Mouse (Mus musculus) ovary, adult 18-20 months (tissue): ENCODE measurements at regions not wholly inside any gene's neighbourhood (a gene's known extent, or its start where the extent isn't known, plus 50 kb on each side); places are given as distances from the start of the nearest gene placed in this dataset.
"Not testable (repeated sequence)": the region's sequence is repeated elsewhere in the genome, so short reads cannot be mapped to it uniquely, and the experiment has no call there.

Source experiments
- DNase-seq: peaks from one replicate; pipeline ENCODE4 v3.0.0; 2022; ENCODE audit warnings: low spot score, mixed read lengths

DNA sequence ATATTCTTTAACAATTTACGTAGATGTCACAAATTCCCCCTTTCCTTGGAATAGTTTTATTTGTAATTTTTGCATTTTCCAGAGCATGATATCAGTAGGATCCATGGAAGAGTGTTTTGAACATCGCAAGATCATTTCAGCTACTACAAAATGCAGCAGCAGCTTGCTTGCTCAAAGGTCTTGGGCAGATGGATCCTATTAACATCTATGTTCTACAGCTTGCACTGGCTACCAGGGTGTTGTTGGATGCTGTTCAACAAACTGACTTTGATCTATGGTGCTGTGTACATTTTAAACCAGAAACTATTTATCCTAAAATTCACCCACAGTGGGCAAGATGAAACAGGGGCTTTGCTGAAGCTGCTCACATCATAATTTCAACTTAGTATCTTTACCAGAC is 448.5 kb upstream of the Hsf2 start:
- no peak for DNase-seq

DNA sequence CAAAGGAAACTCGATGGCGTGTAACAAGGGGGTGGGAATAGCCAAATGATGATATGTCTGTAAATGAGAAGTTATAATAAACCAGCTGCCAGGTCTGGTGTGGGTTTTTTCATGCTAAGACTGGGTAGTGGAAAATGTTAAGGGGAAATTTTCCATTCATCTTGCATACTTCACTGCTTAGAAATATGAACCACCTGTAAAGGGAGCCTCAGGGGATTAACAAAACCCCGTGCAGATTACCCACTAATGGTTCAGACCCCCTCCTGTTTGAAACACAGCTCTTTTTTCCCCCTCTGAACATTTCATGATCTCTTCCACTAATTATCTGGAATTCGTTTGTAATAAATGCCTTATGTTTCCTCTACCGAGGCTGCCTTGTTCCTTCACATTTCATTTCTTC is 446.0 kb upstream of the Hsf2 start:
- no peak for DNase-seq

DNA sequence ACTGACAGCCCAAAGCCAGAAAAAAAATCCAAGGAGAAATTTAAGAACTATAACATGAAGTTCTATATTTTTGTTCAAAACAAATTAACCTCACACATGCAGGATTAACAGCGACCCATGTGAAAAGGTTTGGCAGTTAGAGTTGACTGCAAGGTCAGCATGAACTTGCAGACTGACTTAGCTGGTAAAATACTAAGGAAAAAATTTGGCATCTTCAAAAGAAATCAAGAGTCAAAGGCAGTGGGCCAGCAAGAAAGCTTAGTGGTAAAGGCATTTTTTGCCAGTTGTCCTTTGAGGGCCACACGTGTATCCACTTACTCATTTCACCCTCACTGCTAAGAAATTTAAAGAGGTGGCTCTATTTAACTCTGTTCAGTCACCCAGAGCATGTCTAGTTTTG is 440.2 kb upstream of the Hsf2 start:
- DNase-seq, result no peak

DNA sequence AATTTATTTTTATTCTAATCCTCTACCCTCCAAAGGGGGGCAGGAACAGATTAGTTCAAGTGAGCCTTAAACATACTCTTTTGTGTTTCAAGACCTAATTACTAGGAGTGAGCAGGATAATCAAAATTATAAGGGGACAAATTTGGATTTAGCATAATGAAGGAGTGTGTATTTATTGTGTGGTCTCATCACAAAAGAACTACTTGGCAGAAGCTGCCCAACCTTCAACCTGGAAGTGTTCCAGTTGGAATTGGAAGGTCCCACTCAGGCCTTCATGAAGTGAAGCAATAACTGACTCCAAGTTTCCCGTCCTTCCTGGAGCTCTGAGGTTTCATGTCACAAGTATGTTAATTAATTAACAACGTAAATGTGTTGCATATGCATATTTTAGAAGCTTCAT is 439.3 kb upstream of the Hsf2 start:
- DNase-seq, result no peak

DNA sequence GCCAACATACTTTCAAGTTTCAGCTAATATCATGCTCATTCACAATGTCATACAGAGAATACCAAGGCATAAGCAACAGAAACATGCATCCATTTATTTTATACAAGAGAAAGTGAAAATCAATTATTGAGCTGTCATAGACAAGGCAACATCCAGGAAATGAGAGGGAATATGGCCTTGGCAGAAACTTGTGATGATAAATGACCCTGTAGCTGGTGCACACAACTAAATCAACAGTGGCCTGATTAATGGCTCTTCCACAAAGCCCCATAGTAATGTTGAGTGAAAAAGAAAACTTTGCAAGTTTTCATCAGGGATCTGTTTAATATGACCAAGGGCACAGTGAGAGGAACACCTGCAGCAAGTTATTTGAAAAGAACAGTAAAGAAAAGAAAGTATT is 438.5 kb upstream of the Hsf2 start:
- no peak for DNase-seq

DNA sequence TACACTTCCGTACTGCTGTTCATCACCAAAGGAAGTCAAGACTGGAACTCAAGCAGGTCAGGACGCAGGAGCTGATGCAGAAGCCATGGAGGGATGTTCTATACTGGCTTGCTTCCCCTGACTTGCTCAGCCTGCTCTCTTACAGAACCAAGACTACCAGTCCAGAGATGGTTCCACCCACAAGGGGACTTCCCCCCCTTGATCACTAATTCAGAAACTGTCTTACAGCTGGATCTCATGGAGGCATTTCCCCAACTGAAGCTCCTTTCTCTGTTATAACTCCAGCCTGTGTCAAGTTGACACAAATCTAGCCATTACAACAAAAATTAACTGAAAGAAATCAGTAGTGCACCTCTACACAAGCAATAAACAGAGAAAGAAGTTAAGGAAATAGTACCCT is 432.8 kb upstream of the Hsf2 start:
- DNase-seq, result not testable (repeated sequence)

DNA sequence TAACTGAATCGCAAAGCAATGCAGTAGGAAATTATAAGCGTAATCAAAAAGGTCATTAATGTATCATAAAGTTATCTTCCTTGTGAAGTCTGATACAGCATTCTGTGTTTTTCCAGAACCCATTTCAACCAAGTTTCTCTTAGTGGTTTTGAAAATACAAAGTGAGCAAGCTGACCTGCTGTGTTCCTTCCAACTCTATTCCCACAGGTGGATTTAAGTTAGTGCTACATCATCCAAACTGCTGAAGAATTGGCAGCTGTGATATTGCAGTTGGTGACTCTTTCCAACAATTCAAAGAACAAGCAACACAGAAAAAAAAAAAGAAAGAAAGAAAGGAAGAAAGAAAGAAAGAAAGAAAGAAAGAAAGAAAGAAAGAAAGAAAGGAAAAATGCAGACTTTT is 396.1 kb upstream of the Hsf2 start:
- no peak for DNase-seq

DNA sequence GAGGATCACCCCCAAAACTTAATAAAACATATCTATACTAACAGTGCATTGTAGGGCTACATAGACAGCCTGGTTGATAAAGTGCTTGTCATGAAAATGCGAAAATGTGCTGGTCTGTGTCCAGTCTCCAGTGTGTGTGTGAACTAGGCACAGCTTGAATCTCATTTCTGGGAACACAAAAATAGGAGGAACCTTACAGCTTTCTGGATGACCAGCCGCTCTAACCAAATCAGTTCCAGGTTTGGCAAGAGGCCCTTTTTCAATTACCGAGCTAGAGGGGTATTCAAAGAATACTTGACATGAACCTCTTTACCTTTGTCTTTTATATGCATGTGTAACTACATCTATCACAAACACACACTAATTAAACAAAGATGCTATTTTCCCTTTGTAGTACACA is 390.3 kb upstream of the Hsf2 start:
- DNase-seq, result no peak

DNA sequence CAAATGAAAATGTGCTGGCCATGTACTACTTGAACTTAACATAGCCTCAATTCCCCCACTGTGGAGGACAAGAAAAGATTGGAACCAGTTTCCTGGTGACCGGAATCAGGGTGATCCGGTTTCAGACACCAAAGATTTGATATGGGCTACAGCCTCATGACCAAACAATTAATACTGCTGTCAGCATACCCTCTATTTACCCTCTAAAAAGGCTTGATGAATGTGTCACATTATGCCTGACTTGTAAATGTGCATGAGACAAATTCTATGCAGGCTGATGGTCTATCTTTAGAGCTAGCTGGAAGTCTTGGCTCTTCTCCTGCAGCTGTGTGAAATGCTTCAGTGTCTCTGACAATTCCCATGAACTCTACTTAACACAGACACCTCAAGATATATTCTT is 372.8 kb upstream of the Hsf2 start:
- no peak for DNase-seq

DNA sequence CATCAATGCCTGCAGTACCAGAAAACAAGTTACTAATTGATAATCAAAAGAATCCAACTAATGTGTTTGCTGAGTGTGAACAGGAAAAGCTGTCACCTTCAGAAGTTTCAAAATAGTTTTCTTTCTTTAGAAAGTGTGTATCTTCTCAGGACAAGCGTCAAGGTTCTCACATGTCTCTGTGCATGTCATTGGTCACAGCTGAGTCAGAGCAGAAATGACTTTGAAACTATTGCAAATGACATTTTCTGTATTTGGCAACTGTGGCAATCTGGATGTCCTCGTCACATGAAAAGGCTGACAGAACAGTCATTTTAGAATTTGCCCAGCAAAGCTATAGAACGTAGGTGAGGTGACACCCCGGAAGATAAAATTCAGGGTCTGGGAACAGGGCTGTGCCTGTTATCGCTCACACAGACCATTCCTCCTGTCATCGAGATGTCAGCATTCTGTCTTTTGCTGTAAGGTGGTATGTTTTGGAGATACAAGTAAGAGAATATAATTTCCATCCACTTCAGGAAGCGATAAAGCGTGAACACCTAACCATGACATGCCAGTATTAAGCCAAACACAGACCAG is 371.4 kb upstream of the Hsf2 start:
- DNase-seq, result no peak

DNA sequence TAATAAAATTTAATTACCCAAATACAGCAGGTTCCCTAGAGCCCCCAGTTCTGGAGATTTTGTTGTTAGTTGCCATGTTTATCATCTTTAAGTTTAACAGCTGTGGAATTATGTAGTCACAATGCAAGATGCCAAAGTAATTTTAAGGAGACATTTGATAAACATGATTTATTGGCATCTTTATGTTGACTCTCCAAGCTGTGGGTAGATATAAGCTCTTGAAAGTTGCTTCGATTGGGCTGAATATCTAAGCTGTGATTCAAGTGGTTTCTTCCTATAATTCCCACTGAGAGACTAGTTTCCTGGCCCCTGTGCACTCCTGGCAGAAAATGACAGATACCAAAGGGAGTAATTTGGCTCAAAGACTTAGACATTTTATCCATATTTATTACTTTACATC is 364.7 kb upstream of the Hsf2 start:
- no peak for DNase-seq

DNA sequence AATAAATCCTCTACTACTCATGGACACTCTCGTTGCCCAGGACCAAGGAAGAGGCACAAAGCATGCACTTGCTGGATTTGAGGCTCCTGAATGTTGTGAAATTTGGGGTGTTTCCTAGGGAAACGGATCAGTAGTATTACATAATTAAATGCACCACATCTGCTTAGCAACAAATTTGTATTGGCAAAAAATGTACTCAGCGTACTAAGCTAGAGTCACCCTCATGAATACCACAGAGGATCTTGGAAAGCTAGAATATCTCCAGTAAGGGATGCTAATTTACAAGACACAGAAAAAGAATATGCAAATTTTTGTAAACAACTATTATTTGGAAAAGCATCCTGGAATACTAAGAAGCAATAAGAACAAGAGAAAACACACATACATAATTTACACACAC is 359.0 kb upstream of the Hsf2 start:
- no peak for DNase-seq

DNA sequence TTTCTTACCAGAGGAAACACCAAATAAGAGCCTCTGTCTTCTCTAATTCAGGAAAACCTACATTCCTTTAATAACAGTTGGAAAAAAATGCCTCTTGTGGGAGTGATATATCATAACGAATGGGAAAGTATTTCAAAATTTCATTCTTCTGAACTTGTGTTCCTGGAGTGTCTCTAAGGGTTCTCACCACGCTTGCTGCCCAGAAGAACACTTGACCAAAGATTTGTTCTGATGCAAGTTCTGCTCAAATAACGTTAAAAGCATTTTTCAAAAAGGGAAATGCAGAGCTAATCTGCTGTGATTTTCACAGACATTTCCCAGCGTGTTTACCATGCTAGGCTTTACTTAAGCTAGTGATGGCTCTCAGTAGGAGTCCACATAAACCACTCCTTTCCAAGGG is 329.8 kb upstream of the Hsf2 start:
- no peak for DNase-seq

DNA sequence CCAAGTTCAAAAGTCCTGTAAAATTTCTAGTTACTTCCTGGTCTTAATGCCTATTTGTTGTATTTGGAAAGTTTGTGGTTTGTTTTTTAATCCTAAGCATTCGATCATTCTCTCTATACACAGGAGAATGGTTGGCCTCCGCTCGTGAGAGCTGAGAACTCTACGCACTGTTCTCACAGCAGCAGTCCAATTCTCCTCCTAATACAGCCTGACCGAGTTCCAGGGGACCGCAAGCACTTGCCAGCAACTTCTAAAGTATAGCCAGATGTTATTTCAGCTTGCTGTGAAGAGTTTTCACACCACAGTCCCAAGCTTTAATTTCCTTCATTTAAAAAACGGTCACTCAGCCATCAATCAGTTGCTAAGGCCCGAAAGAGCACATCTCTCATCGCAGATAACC is 329.3 kb upstream of the Hsf2 start:
- no peak for DNase-seq

DNA sequence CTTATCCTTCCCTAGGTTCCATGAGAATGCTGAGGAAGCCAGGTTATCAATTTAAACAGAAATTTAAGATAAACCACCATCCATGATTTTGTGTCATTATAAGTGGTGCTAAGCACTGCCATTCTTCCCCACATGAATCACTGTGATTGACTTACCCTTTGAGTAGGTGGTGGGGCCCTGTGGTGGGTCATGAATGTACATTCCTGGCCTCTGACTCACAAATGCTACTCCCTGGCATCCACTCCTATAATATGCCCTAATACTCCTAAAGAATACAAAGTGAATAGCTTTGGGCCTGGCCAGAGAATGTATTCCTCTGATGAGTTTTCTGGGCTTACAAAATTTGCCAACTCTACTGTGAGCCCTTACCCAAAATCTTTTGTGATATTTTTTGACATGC is 325.6 kb upstream of the Hsf2 start:
- no peak for DNase-seq

DNA sequence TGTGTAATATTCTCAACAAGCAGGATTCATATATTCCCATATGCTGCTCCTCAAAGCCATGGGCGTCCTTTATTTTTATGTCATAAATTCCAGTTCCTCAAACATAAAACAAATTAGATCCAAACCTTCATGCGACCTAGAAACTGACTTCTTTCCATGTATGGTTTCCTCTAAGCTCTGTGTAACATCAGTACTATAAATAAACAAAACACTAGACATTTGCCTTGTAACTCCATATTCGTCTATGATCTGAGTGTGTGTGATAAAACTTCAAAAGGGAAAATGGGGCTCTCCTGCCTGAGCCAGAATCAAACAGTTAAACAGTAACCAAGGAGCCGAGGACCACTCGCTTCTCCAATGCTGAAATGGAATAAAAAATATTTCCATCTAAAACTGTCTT is 322.8 kb upstream of the Hsf2 start:
- no peak for DNase-seq

DNA sequence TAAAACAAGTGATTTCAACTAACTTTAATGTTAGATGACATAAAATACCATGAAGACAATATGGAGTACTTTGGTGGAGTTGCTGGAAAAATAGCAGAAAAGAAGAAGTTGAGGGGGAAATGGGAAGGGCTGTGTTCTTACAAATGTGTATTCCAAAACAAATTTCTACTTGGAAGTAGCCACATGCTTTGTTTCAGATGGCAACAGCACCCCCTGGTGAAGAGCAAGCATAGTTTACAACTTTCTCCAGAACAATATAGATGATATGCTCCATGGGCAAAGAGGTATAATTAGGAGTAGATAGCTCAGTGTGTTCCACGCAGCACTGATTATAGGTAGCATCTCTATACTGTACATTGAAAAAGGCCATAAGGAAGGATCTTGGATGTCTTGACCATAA is 302.6 kb upstream of the Hsf2 start:
- DNase-seq, result peak; percentile 23

DNA sequence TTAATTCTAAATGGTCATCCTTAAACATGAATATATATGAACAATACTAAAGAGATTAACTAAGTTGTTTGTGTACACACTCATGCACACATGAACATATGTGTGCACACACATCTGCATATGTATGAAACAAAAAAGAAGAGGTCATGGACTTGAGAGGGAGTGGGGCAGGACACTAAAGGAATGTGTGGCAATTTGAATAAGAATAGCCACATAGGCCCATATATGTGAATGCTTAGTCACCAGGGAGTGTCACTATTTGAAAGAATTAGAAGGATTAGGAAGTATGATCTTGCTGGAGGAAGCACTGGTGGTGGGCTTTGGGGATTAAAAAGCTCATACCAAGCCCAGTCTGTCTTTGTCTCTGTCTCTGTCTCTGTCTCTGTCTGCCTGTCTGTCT is 275.5 kb upstream of the Hsf2 start:
- no peak for DNase-seq

DNA sequence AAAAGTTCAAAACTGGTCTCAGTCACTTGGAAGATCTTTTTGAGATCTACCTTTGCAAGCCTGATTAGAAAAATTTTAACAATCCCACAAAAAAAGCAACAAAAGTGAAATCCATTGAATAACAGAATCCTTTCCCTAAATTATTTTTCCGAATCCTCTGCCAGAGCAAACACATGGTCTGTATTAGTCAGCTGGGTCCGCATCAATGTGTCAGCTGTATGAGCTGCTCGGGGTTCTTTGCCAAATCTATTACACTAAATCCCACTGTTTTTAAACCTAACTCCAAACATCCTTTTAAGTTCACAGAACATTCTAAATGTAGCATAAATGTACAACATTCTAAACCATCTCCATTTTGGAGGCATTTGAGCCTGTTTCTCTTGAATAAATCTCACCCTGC is 255.1 kb upstream of the Hsf2 start:
- DNase-seq, result no peak

DNA sequence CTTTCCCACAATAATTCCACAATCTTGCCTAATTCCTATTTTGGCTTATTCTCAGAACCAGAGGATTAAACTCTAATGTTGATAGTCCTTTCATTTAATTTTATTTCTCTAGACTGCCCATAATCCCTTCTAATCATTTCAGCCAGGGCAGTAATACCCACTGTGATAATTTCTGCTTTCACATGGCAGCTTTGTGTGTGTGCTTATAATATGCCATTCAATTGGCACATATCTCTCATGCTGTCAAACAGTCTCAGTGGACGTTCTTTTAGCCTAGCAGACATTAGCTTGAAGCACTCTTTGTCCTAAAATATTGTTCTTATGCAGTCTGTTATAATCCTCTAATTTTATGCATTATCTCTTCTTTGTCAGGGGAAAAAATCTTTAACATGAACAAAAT is 205.0 kb upstream of the Hsf2 start:
- no peak for DNase-seq

DNA sequence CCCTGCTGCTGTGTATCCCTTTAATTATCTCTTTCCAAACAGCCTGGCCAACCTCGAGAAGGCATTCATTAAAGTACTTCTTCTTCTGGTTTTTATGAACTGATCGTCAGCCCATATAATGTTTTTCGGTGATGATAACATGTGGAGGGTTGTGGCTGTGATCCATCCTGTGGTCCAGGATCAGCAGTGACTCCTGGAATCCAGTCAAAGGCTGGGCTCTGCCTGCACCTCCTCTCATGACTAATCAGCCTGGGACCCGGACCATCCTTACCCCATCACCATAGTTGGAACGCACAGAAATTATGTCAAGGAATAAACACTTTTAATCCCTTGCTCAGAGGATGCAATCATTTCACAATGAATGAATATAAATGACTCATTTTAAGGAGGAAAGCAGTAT is 203.3 kb upstream of the Hsf2 start:
- DNase-seq, result no peak

DNA sequence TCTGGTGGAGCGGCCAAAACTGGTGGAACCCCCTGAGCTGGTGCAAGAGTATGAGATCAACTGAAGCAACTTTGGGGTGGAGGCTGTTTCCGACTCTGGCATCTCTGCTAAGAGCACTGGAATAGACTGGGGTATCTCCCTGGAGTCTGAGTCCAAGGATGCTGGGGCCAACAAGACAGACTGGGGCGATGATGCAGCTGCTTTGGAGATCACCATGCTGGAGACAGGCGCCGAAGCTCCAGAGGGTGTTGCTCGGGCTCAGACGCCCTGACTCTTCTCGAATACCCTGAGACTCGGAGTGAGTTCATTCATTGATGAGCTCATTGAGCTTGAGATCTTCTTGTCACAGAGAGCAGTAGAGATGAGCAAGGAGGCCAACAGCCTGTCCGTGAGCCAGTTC is 194.6 kb upstream of the Hsf2 start:
- no peak for DNase-seq

DNA sequence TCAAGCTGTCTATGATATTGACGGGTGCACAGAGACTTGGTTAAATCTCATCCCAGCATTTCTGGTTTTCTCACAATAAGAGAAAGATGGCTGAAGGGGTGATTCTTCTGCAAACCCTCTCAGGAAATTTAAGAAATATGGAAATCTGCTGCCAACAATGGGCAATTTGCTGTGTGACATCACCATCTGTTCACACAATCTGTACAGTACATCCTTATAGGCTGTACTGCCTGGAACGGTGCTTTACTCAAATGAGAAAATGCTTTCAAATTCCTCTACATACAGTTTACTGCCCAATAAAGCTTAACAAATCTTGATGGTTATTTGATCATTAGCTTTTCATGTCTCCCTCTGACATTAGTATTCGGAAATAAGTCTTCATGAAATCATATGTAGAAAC is 172.4 kb upstream of the Hsf2 start:
- no peak for DNase-seq

DNA sequence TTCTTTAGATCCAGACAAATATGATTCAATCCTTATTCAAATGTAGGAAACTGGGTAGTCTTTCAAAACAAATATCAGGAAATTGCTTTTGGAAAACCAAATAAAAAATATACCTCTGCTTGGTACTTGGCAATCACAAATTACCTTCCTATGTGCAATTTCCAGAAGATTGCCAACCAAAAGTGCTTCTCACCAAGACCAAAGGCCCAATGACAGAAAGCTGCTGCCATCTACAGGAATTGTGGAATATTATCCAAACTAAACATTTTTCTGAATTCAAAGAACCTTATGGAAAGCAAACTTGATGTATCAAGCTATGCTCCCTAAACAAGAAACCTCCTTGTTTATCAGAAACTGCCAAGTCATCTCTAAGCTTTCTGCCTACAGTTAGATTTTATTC is 169.1 kb upstream of the Hsf2 start:
- no peak for DNase-seq

DNA sequence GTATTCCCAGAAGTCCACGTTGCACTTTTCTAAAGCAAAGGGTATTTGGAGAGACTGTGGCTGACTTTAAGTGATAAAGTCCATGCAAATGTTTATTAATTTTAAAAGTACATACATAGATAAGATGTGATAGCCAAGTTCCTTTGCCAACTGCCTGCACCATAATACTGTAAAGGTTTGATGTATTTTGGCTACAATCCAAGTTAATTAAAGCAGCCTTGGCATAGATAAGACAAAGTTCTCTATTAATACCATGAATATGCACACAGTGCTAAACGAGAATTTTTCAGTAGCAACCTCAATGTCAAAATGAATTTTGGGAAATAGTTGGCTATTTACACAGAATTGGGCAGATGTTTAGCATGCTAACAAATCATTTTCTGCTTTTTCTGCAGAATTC is 167.0 kb upstream of the Hsf2 start:
- no peak for DNase-seq
